Mouse (Mus musculus) heart, embryonic 13.5 days (tissue): ENCODE data around the gene Pde11a. TPM values are rescaled to one million over a fixed set of nuclear protein-coding genes. Genes with fewer than 3 reads are reported as not detected.

Experiments used
- ATAC-seq: fragments of 200-750 bp; cut with Nextera tagmentation; 2 replicates; pipeline ENCODE4 v1.8.0; 2017; ENCODE audit warnings: moderate TSS enrichment; ENCODE audit not compliant: insufficient number of reproducible peaks, low FRiP score, low TSS enrichment; ENCODE audit errors: extremely low read depth
- H3K27ac ChIP-seq: fragments of 300-500 bp; sonication (generic); replicated peaks from 2 replicates; pipeline ENCODE4 v1.5.1; 2015; ENCODE audit warnings: moderate library complexity, mild to moderate bottlenecking, inconsistent platforms
- H3K27me3 ChIP-seq: fragments of 300-500 bp; sonication (generic); replicated peaks from 2 replicates; pipeline ENCODE4 v1.6.1; 2015; ENCODE audit warnings: mild to moderate bottlenecking, inconsistent platforms
- H3K36me3 ChIP-seq: fragments of 300-500 bp; sonication (generic); 2 replicates; pipeline ENCODE4 v1.6.1; 2015; ENCODE audit warnings: mild to moderate bottlenecking, inconsistent platforms
- H3K4me1 ChIP-seq: fragments of 300-500 bp; sonication (generic); 2 replicates; pipeline ENCODE4 v1.6.1; 2015; ENCODE audit warnings: inconsistent platforms
- H3K4me2 ChIP-seq: fragments of 300-500 bp; sonication (generic); 2 replicates; pipeline ENCODE4 v1.6.1; 2015; ENCODE audit warnings: inconsistent platforms, mild to moderate bottlenecking, moderate library complexity
- H3K4me3 ChIP-seq: fragments of 300-500 bp; sonication (generic); 2 replicates; pipeline ENCODE4 v1.5.1; 2015; ENCODE audit warnings: moderate library complexity, mild to moderate bottlenecking, inconsistent platforms
- H3K9ac ChIP-seq: fragments of 300-500 bp; sonication (generic); 2 replicates; pipeline ENCODE4 v1.6.1; 2015; ENCODE audit warnings: inconsistent platforms, mild to moderate bottlenecking, moderate library complexity
- H3K9me3 ChIP-seq: fragments of 300-500 bp; sonication (generic); 2 replicates; pipeline ENCODE4 v1.6.1; 2016; ENCODE audit warnings: inconsistent platforms
- WGBS: fragments of 180-500 bp; shearing (Covaris S2); methylation state at CpG from one replicate; pipeline ENCODE4 v1.1.7; 2015; ENCODE audit warnings: mixed read lengths; 5-methylcytosine and 5-hydroxymethylcytosine counted together
- polyA plus RNA-seq: library from polyadenylated mRNA; unstranded; fragments of >200 nt; fragmentation: Nextera tagmentation; extraction: Ambion mirVana; gene quantifications from 2 replicates; pipeline ENCODE4 v1.2.1, GENCODE M21; 2015

Gene Pde11a
- polyA plus RNA-seq, 1 experiment from 2014 or later, result 0.05 TPM

- WGBS, result 38% methylated on average over 9 of the region's 9 CpGs
- Histone ChIP-seq H3K9ac (no peak overlapping the region), H3K27ac (no peak overlapping the region), H3K4me3 (no peak overlapping the region), H3K4me2 (peak overlapping the region; percentile 11; the same call in 1 of the 2 replicates), H3K27me3 (no peaks in the 10 kb centered on the region), H3K36me3 (no peaks in the 10 kb centered on the region), H3K9me3 (no peaks in the 10 kb centered on the region), H3K4me1 (peaks cover 9% of the 10 kb centered on the region)
- ATAC-seq, result no peak
These were observed 364.4 kb downstream of the Pde11a start for GRCm38 (mm10) chr2:75974131-75974530.

GRCm38 (mm10) chr2:75964972-75965371 lies 373.6 kb downstream of the Pde11a start:
- Histone ChIP-seq H3K4me1 (peaks cover 34% of the 10 kb centered on the region), H3K9me3 (no peaks in the 10 kb centered on the region), H3K36me3 (no peaks in the 10 kb centered on the region), H3K4me2 (peak overlapping the region; percentile 72), H3K27ac (peak overlapping the region; percentile 70), H3K27me3 (no peaks in the 10 kb centered on the region), H3K9ac (peak overlapping the region; percentile 63), H3K4me3 (peak overlapping the region; percentile 38)
- ATAC-seq, result no peak
- 17% methylated on average over 5 of the region's 5 CpGs for WGBS

DNA sequence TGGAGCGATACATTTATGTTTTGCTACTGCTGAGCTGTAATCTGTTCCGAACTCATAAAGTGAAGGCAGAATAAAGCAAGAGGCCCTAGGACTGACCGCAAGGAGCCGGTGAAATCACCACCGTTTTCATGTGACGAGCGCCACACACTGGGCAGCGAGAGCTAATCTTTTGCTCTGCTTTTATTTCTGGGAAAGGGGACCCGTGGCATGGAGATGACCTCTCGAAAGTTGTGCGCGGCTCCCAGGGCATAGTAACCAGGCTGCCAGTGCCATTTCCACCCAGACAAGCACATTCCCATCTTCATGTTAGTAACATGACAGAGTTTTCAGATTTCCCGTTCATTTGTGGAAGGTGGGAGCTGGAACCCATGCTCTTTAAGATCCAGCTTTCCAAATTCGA lies 374.1 kb downstream of the Pde11a start:
- H3K27ac ChIP-seq, result peak overlapping the region; percentile 70
- H3K4me3 ChIP-seq, result peak overlapping the region; percentile 38
- no peak for ATAC-seq
- peak overlapping the region; percentile 72 for H3K4me2 ChIP-seq
- WGBS, result 6% methylated on average over 14 of the region's 14 CpGs
- no peaks in the 10 kb centered on the region for H3K36me3 ChIP-seq
- H3K27me3 ChIP-seq, result no peaks in the 10 kb centered on the region
- peaks cover 39% of the 10 kb centered on the region for H3K4me1 ChIP-seq
- peak overlapping the region; percentile 63 for H3K9ac ChIP-seq
- no peaks in the 10 kb centered on the region for H3K9me3 ChIP-seq

DNA sequence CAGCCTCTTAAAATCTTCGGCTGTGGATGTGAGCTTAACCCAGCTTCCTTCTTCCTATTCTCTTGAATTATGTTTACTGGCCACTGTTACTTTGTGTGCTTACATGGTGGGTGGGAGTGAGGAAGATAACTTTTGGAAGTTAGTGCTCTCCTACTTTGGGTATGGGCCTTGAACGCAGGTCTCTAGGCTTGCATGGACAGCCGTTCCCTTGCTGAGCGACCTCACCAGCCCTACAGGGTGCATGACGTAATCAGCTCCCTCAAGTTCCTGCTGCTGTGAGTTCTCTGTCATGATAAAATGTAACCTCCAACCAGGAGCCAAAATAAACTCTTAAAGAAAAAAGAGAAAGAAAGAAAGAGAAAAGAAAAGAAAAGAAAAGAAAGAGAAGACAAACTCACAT lies 374.5 kb downstream of the Pde11a start:
- Histone ChIP-seq H3K27me3 (no peaks in the 10 kb centered on the region), H3K4me1 (peaks cover 44% of the 10 kb centered on the region), H3K4me3 (peak overlapping the region; percentile 38), H3K36me3 (no peaks in the 10 kb centered on the region), H3K4me2 (peak overlapping the region; percentile 72), H3K27ac (peak overlapping the region; percentile 70; the same call in 1 of the 2 replicates), H3K9me3 (no peaks in the 10 kb centered on the region), H3K9ac (peak overlapping the region; percentile 59)
- no peak for ATAC-seq
- WGBS, result 49% methylated on average over 5 of the region's 5 CpGs

DNA sequence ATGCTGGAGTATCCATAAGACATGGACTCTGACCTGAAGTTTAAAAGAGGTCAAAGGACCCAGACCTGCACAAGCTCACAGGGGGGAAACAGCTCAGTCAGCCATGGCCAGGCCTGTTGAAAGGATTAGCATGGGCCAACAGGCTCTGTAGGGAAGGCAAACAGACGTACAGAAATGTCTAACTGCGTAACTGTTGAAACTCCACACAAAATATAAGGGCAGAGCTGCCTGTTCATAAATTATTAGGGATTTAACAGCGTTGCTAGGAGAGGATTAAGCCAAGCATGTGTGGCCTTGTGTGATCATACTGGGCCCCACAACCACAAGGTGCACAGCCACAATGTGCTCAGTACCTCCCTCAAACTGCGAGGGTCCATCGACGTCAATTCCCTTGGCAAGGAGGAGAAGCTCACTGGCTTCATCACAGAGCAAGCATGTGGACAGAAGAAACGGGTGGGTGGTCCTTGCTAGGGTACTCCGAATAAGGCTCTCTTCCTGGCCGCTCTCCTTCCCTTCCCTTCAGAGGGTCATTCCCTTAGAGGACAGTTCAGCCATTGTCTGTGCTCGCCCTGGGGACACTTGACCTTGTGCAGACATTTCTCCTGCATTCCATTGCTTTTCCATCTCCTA lies 375.2 kb downstream of the Pde11a start:
- Histone ChIP-seq H3K4me2 (no peak overlapping the region), H3K27ac (0 out of 2 replicates have a peak overlapping the region, but pooled peaks have one; percentile 1)
- WGBS, result 74% methylated on average over 10 of the region's 10 CpGs

DNA sequence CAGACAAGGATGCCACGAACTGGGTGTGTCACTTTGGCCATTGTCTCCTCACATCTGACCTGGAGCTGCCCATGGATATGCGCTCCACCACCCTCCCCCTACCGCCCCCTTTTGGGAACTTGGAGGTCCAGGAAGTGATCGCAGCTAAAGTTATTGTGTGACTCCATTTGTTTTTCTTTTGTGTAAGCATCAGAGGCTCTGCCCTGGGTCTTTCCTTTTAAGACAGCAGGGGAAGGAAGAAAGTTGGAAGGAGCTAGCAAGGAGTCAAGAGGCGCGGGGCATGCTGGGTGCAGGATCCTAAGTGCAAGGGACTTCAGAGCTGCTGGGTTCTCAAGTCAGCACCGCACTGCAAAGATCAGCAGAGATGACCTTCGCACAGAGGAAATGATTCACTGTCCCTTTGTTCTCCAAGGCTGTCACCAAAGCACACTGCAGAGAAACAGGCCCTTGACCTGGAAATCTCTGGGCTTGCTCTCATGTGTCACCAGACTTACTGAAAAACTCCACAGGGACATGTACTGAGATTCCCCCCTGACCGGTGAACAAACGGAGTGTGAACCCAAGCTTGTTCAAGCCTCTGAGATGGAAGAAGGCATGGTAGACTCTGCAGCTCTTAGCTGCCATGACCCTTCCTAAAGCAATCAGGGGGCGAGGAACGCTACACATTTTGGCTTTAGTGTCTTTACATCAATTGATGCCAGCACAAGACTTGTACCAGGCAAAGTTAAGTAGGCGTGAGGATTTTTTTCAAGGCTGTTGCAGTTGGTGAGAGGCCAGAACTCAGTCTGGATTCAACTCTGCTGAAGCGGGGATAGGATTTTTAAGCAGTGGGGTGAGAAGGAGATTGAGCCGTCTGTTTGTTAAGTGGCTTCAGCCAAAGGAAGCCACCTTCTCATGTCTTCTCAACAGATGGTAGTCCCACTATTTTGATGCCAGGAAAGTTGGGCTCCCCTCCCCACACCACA lies 377.9 kb downstream of the Pde11a start:
- Histone ChIP-seq H3K27ac (peak overlapping the region; percentile 73), H3K36me3 (no peaks in the 10 kb centered on the region), H3K9me3 (no peaks in the 10 kb centered on the region), H3K4me3 (no peak overlapping the region), H3K4me2 (peak overlapping the region; percentile 61), H3K27me3 (no peaks in the 10 kb centered on the region), H3K4me1 (peaks cover 51% of the 10 kb centered on the region), H3K9ac (peak overlapping the region; percentile 33; the same call in 1 of the 2 replicates)
- WGBS, result 38% methylated on average over 15 of the region's 15 CpGs
- ATAC-seq, result no peak; the same call in 1 of the 2 replicates

More for the DNA sequence above, 375.2 kb downstream of the Pde11a start:
- Histone ChIP-seq H3K4me3 (no peak overlapping the region), H3K9me3 (no peaks in the 10 kb centered on the region), H3K27me3 (no peaks in the 10 kb centered on the region), H3K4me1 (peaks cover 51% of the 10 kb centered on the region), H3K36me3 (no peaks in the 10 kb centered on the region), H3K9ac (no peak overlapping the region)
- no peak for ATAC-seq

DNA sequence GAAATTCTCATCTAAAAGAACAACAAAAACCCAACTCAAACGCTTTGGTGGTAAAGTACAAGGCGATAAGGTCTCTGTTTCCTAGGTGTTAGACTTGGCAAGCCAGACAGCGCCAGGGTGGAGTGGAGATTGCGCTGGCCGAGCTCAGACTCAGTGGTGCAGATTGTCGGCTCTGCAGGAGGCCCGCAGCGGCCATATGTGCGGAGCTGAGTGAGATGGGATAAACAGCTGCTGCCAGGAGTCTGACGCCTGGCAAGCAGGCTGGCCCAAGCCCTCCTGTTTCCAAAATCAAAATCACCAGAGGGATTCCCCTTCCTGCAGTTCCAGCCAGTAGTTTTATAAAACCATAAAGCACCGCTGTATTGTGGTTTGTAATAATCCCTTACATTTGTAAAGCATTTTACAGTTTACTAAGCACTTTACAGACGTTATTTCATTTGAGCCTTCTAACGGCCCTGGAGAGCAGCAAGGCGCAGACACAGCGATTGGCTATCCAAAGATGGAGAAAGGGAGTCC lies 378.7 kb downstream of the Pde11a start:
- H3K4me2 ChIP-seq, result peak overlapping the region; percentile 61
- no peaks in the 10 kb centered on the region for H3K27me3 ChIP-seq
- H3K27ac ChIP-seq, result peak overlapping the region; percentile 73
- peak overlapping the region; percentile 18 for H3K4me3 ChIP-seq
- peaks cover 50% of the 10 kb centered on the region for H3K4me1 ChIP-seq
- H3K9me3 ChIP-seq, result no peaks in the 10 kb centered on the region
- no peaks in the 10 kb centered on the region for H3K36me3 ChIP-seq
- peak; percentile 49; the same call in 1 of the 2 replicates for ATAC-seq
- H3K9ac ChIP-seq, result peak overlapping the region; percentile 68
- 6% methylated on average over 15 of the region's 15 CpGs for WGBS

DNA sequence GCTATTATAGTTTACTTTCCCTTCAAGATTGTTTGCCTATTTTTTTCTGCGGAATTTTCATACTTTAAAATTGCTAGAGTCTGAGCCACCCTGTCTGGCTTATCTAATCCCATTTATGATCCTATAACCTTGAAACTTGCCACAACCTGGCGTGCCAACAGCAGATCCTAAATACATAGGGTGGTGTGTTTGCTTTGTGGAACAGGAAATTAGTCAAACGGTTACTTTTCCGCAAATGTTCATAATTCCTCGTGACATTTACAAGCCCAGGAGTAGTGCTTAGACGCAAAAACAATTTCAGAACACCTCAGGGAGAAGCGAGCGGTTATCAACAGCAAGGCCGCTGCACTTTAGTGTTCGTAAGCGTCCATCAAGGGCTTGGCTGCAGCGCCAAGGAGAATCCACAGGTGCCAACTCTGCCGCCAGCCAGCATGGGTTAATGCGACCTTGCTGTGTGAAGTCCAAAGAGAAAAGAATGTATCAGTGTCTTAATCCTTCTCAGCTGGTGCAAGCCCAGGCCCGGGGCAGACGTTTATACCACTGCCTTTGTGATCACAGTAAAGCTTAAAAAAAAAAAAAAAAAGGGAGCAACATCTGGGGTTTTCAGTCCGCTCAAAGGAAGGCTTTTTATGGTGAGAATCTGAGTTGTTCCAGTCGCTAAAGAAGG lies 379.3 kb downstream of the Pde11a start:
- H3K9me3 ChIP-seq, result no peaks in the 10 kb centered on the region
- H3K36me3 ChIP-seq, result no peaks in the 10 kb centered on the region
- H3K4me2 ChIP-seq, result peak overlapping the region; percentile 61
- peak overlapping the region; percentile 73 for H3K27ac ChIP-seq
- 21% methylated on average over 18 of the region's 18 CpGs for WGBS
- H3K4me1 ChIP-seq, result peaks cover 44% of the 10 kb centered on the region
- ATAC-seq, result no peak
- H3K4me3 ChIP-seq, result peak overlapping the region; percentile 18
- peak overlapping the region; percentile 68 for H3K9ac ChIP-seq
- H3K27me3 ChIP-seq, result no peaks in the 10 kb centered on the region

DNA sequence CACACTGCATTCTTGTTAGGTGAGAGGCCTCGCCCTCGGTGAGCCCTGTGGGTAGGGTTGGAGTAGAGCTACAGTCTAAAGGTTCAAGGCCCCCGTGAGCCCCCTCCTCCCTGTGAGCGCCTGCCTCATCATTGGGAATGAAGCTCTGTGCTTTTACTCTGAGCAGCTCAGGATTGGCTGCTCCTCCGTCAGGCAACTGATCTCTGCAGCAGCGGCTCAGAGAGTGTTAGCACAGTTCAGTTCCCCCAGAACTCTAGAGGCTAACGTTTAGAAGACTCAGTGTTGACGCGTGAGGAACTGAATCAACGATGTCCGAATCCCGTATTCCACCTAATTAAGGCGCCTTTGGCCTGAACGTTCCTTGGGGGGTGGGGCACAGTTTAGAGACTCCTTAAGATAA lies 382.9 kb downstream of the Pde11a start:
- 0 out of 2 replicates have a peak overlapping the region, but pooled peaks have one; percentile 14 for H3K4me2 ChIP-seq

DNA sequence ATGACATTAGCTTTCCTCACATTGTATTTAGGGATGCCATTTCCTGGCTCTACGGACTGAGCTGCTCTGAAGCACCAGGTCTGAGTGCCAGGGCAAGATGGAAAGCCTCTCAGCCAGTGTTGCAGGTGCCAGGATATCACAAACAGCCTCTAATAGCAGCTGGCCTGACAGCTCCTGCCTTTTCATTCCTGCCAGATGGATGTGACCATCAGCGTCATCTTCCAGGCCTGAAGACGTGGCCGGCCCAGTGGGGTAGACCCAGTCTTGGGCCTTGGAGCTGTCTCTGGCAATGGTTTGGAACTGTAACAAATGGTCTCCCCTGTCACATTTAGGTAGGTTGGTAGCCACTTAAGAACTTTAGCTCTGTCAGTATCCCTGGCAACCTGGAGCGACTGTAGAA lies 385.3 kb downstream of the Pde11a start:
- no peak overlapping the region for H3K27ac ChIP-seq
- H3K4me1 ChIP-seq, result peaks cover under 1% of the 10 kb centered on the region
- H3K4me2 ChIP-seq, result no peak overlapping the region
- WGBS, result 86% methylated on average over 5 of the region's 5 CpGs
- no peaks in the 10 kb centered on the region for H3K27me3 ChIP-seq
- no peaks in the 10 kb centered on the region for H3K36me3 ChIP-seq
- H3K4me3 ChIP-seq, result no peak overlapping the region
- H3K9me3 ChIP-seq, result no peaks in the 10 kb centered on the region
- H3K9ac ChIP-seq, result no peak overlapping the region
- no peak for ATAC-seq

More for the DNA sequence above, 382.9 kb downstream of the Pde11a start:
- H3K9me3 ChIP-seq, result no peaks in the 10 kb centered on the region
- peaks cover 24% of the 10 kb centered on the region for H3K4me1 ChIP-seq
- H3K36me3 ChIP-seq, result no peaks in the 10 kb centered on the region
- no peak overlapping the region for H3K9ac ChIP-seq
- ATAC-seq, result no peak
- H3K4me3 ChIP-seq, result no peak overlapping the region
- H3K27ac ChIP-seq, result no peak overlapping the region
- H3K27me3 ChIP-seq, result no peaks in the 10 kb centered on the region
- WGBS, result 38% methylated on average over 14 of the region's 14 CpGs

DNA sequence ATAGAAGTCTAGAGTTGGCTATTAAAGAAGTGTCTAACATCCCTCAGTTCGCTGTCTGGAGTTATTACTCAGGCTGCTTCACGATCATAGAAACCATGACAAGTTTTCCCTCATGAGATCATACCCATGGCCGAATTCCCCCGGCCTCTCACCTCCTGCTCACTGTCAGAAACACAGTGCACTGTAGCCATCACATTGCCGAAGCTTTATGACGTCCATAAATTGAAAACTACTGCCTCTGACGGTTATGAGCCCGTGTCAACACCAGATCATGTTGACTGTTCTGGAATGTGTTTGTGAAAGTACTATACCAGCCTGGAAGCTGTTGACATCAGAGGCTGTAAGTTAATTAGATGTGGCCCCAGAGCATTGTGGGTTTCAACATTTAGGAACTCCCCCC lies 387.9 kb downstream of the Pde11a start:
- H3K9me3 ChIP-seq, result no peaks in the 10 kb centered on the region
- H3K4me1 ChIP-seq, result no peaks in the 10 kb centered on the region; the same call in 1 of the 2 replicates
- WGBS, result 71% methylated on average over 8 of the region's 8 CpGs
- no peak overlapping the region for H3K27ac ChIP-seq
- H3K4me2 ChIP-seq, result no peak overlapping the region
- H3K36me3 ChIP-seq, result no peaks in the 10 kb centered on the region
- H3K9ac ChIP-seq, result no peak overlapping the region
- ATAC-seq, result no peak
- no peaks in the 10 kb centered on the region for H3K27me3 ChIP-seq
- no peak overlapping the region for H3K4me3 ChIP-seq
